Mouse (Mus musculus): Measurements from ENCODE around the gene Patl1.

- no peak for TF ChIP-seq GATA1 (IDR thresholded peaks at IDR 0.05; ENCODE audit: borderline replicate concordance, low read length)
- no peak for TF ChIP-seq FLI1 (IDR thresholded peaks at IDR 0.05; ENCODE audit: low read length)
Measured at GRCm38 (mm10) chr19:11912533-11913121, 428 bp downstream of the Patl1 start.

Data from megakaryocyte, embryonic 14.5 days (primary cell).